Mouse (Mus musculus): ENCODE results near the gene Plcb4. TPM values are rescaled to one million over a fixed set of nuclear protein-coding genes. Genes with fewer than 3 reads are reported as not detected.

The Plcb4 gene
- polyA plus RNA-seq, 1 experiment from 2014 or later = 16.7 TPM

DNA sequence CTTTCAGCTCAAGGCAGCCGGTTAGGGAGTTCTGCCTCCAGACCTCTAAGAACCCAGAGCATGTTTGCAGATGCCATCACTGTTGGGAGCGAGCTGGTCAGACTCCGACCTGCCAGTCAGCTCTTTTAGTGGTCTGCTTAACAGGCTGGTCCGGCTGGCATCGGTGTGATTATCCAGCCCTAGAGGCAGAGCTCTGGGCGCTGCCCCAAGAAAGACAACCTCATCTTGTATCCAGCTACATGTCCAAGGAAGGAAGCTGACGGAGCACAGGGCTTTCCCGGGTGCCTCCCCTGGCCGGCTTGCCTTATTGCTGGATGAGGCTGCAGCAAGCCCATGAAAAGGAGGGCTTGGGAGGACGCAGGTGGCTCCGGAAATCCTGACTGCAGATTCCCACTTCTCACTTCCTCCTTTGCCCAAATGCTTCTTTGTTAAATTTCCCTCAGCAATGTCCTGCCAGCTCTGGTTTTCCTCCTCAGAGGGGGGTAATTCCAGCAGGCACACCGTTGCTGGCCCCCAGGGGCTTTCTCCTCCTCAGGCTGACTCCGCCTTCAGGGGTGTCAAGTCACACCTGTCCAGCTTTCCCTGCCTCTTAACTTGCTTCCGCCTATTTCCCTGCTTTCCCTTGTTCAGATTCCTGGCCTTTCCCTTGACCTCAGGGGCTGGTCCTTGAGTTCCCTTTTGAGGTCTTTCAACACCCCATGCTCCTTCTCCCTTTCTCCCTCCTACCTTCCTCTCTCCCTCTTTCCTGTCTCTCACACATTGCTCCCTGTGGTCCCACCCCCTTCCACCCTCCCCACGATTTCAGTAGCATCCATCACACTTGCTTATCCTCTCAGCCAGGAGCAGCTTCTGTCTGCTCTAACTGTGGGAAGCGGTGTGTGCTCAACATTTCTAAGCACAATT is 58.7 kb downstream of the Plcb4 start:
- Histone ChIP-seq H3K27me3 (ENCODE audit: control insufficient read depth, insufficient read depth, low read length) (no peaks in the 10 kb centered on the region), H3K9me3 (ENCODE audit: control insufficient read depth, low read length) (no peaks in the 10 kb centered on the region), H3K4me1 (ENCODE audit: control insufficient read depth, insufficient read depth, low read length) (peaks cover 5% of the 10 kb centered on the region; the same call in 1 of the 2 replicates), H3K4me3 (ENCODE audit: low read depth, low read length) (no peak overlapping the region), H3K4me2 (ENCODE audit: low read depth) (no peak overlapping the region), H3K27ac (ENCODE audit: low read depth, low read length) (no peak overlapping the region), H3K36me3 (ENCODE audit: control insufficient read depth, insufficient read depth, low read length) (no peaks in the 10 kb centered on the region), H3K9ac (ENCODE audit: low read length) (no peak overlapping the region)
- DNase-seq (ENCODE audit: low spot score) (no peak), ATAC-seq (ENCODE audit: insufficient read depth, low FRiP score, low TSS enrichment) (no peak)
- WGBS = 26% methylated on average over 16 of the region's 16 CpGs

DNA sequence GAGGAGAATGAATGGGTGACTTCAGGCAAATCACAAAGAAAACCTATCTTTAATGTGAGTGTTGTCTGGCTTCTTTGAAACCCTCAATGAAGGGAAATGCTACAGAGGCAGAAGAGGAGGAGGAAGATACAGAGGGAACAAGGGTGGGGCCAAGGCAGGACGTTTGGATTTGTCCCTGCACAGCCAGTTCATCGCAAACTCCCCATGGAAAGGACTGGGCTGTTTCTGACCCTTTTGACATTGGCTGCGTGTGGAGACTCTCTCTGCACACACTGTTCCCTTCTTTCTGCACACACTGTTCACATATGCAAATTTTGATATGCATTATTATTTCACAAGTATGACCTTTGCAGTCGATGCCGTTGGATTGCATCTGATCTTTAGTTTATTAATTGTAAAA is 63.3 kb downstream of the Plcb4 start:
- ATAC-seq (ENCODE audit: insufficient read depth, low FRiP score, low TSS enrichment) = no peak
- no peak overlapping the region for H3K4me3 ChIP-seq (ENCODE audit: low read depth, low read length)
- no peak overlapping the region for H3K27ac ChIP-seq (ENCODE audit: low read depth, low read length)
- H3K4me1 ChIP-seq (ENCODE audit: control insufficient read depth, insufficient read depth, low read length) = peaks cover 5% of the 10 kb centered on the region; the same call in 1 of the 2 replicates
- WGBS = 67% methylated on average over 5 of the region's 5 CpGs
- no peaks in the 10 kb centered on the region for H3K9me3 ChIP-seq (ENCODE audit: control insufficient read depth, low read length)
- no peak overlapping the region for H3K4me2 ChIP-seq (ENCODE audit: low read depth)
- DNase-seq (ENCODE audit: low spot score) = no peak
- no peaks in the 10 kb centered on the region for H3K27me3 ChIP-seq (ENCODE audit: control insufficient read depth, insufficient read depth, low read length)
- H3K9ac ChIP-seq (ENCODE audit: low read length) = no peak overlapping the region
- H3K36me3 ChIP-seq (ENCODE audit: control insufficient read depth, insufficient read depth, low read length) = no peaks in the 10 kb centered on the region

DNA sequence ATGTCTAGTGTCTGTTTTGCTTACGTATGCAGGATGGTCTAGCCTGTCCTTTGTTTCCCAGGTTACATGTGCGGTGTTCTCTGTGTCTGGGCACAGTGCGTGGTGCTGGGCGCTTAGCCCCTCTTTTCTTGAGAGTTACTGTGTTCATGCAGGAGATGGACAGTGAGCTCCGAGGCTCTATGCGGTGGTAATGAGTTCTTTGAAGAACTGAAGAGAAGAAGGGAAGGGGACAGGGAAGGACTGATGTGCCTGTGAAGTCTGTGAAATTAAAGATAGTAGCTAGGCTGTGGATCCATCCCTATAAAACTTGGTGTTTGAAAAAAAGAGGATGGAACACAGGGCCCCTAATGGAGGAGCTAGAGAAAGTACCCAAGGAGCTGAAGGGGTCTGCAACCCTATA is 64.6 kb downstream of the Plcb4 start:
- 87% methylated on average over 6 of the region's 6 CpGs for WGBS
- no peaks in the 10 kb centered on the region for H3K27me3 ChIP-seq (ENCODE audit: control insufficient read depth, insufficient read depth, low read length)
- H3K4me1 ChIP-seq (ENCODE audit: control insufficient read depth, insufficient read depth, low read length) = no peaks in the 10 kb centered on the region
- no peak overlapping the region for H3K27ac ChIP-seq (ENCODE audit: low read depth, low read length)
- no peak overlapping the region for H3K4me2 ChIP-seq (ENCODE audit: low read depth)
- no peak for DNase-seq (ENCODE audit: low spot score)
- H3K4me3 ChIP-seq (ENCODE audit: low read depth, low read length) = no peak overlapping the region
- H3K9ac ChIP-seq (ENCODE audit: low read length) = no peak overlapping the region
- ATAC-seq (ENCODE audit: insufficient read depth, low FRiP score, low TSS enrichment) = no peak
- no peaks in the 10 kb centered on the region for H3K36me3 ChIP-seq (ENCODE audit: control insufficient read depth, insufficient read depth, low read length)
- H3K9me3 ChIP-seq (ENCODE audit: control insufficient read depth, low read length) = no peaks in the 10 kb centered on the region

DNA sequence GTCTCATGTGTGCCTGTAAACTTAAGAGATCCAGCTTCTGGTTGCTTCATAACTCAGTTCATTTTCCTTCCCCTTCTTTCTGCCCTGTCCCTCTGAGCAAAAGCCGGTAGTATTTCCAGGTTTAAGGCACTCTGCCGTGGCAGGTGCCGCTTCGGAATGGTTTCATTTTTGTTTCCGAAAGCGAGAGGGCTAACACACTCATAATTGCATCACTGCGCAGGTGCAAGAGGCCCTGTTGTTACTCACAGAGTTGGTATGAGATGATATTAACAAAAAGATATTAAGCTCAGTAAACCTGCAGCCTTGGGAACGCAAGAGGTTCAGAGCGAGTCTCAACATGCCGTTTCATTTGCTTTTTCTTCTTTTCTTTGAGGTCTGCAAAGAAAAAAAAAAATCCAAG is 65.7 kb downstream of the Plcb4 start:
- no peak overlapping the region for H3K9ac ChIP-seq (ENCODE audit: low read length)
- WGBS = 93% methylated on average over 10 of the region's 10 CpGs
- no peaks in the 10 kb centered on the region for H3K27me3 ChIP-seq (ENCODE audit: control insufficient read depth, insufficient read depth, low read length)
- no peak overlapping the region for H3K4me2 ChIP-seq (ENCODE audit: low read depth)
- H3K9me3 ChIP-seq (ENCODE audit: control insufficient read depth, low read length) = no peaks in the 10 kb centered on the region
- no peak overlapping the region for H3K27ac ChIP-seq (ENCODE audit: low read depth, low read length)
- H3K4me1 ChIP-seq (ENCODE audit: control insufficient read depth, insufficient read depth, low read length) = no peaks in the 10 kb centered on the region
- H3K36me3 ChIP-seq (ENCODE audit: control insufficient read depth, insufficient read depth, low read length) = no peaks in the 10 kb centered on the region
- ATAC-seq (ENCODE audit: insufficient read depth, low FRiP score, low TSS enrichment) (no peak), DNase-seq (ENCODE audit: low spot score) (no peak)
- no peak overlapping the region for H3K4me3 ChIP-seq (ENCODE audit: low read depth, low read length)

DNA sequence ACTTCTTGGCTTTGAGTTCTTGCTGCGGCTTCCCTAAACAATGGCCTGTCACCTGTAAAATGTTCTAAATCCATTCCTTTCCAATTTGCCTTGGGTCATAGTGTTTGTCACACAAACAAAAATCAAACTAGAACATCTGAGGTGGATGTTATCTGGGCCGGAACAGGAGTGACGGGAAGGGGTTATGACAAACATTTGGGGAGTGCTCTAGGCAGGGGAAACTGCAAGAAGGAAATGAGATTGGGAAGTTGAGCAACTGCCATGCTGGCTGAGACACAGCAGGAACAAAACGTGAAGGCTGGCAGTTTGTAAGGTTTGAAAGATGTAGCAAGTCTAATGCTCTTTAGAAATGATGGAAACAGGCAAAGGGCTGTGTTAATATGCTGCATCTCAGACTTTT is 66.6 kb downstream of the Plcb4 start:
- no peak for DNase-seq (ENCODE audit: low spot score)
- no peak overlapping the region for H3K4me2 ChIP-seq (ENCODE audit: low read depth)
- H3K9me3 ChIP-seq (ENCODE audit: control insufficient read depth, low read length) = no peaks in the 10 kb centered on the region
- H3K4me1 ChIP-seq (ENCODE audit: control insufficient read depth, insufficient read depth, low read length) = no peaks in the 10 kb centered on the region
- ATAC-seq (ENCODE audit: insufficient read depth, low FRiP score, low TSS enrichment) = no peak
- H3K36me3 ChIP-seq (ENCODE audit: control insufficient read depth, insufficient read depth, low read length) = no peaks in the 10 kb centered on the region
- H3K27ac ChIP-seq (ENCODE audit: low read depth, low read length) = no peak overlapping the region
- H3K27me3 ChIP-seq (ENCODE audit: control insufficient read depth, insufficient read depth, low read length) = no peaks in the 10 kb centered on the region
- no peak overlapping the region for H3K4me3 ChIP-seq (ENCODE audit: low read depth, low read length)
- H3K9ac ChIP-seq (ENCODE audit: low read length) = no peak overlapping the region
- 76% methylated on average over 4 of the region's 4 CpGs for WGBS

DNA sequence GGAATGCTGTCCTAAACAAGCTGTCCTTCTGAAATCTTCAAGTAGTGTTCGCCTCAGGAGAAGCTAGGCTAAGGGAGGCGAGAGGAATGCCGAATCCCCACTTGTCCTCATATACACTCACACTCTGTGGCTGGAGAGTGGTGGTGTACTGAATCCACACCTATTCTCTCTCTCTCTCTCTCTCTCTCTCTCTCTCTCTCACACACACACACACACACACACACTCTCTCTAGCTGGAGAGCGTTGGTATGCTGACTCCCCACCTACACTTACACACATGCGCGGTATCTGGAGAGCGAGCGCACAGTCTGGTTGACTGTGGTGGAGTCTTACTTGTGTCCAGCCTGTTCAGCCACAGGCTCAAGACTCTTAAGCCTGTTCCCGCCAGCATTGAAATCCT is 68.3 kb downstream of the Plcb4 start:
- WGBS = 86% methylated on average over 9 of the region's 9 CpGs
- no peak for ATAC-seq (ENCODE audit: insufficient read depth, low FRiP score, low TSS enrichment)

DNA sequence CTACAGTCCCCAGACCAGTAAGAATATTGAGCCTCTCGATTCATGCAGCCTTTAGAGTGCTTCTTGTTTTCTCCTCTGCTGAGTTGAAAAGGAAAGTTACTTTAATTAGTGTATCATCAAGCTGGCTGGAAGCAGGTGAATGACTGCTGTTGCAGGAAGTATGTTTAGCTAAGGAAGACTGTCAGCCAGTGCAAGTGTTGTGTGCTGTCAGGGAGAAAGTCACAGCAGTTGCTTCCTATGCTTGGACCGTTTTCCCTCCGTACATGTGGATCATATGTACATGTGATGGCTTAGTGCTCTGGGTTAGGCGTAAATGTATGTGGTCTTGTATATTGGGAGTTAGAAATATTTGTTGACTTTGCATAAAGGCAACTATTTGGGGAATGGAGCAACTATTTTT is 69.1 kb downstream of the Plcb4 start:
- H3K4me3 ChIP-seq (ENCODE audit: low read depth, low read length) = no peak overlapping the region
- no peak overlapping the region for H3K9ac ChIP-seq (ENCODE audit: low read length)
- ATAC-seq (ENCODE audit: insufficient read depth, low FRiP score, low TSS enrichment) (no peak), DNase-seq (ENCODE audit: low spot score) (no peak)
- no peak overlapping the region for H3K4me2 ChIP-seq (ENCODE audit: low read depth)
- WGBS = 89% methylated on average over 4 of the region's 4 CpGs
- H3K27me3 ChIP-seq (ENCODE audit: control insufficient read depth, insufficient read depth, low read length) = no peaks in the 10 kb centered on the region
- peaks cover 5% of the 10 kb centered on the region; the same call in 1 of the 2 replicates for H3K4me1 ChIP-seq (ENCODE audit: control insufficient read depth, insufficient read depth, low read length)
- H3K9me3 ChIP-seq (ENCODE audit: control insufficient read depth, low read length) = no peaks in the 10 kb centered on the region
- H3K36me3 ChIP-seq (ENCODE audit: control insufficient read depth, insufficient read depth, low read length) = no peaks in the 10 kb centered on the region
- H3K27ac ChIP-seq (ENCODE audit: low read depth, low read length) = no peak overlapping the region

More for the DNA sequence above, 68.3 kb downstream of the Plcb4 start:
- H3K9ac ChIP-seq (ENCODE audit: low read length) = no peak overlapping the region
- peaks cover 5% of the 10 kb centered on the region; the same call in 1 of the 2 replicates for H3K4me1 ChIP-seq (ENCODE audit: control insufficient read depth, insufficient read depth, low read length)
- no peaks in the 10 kb centered on the region for H3K27me3 ChIP-seq (ENCODE audit: control insufficient read depth, insufficient read depth, low read length)
- no peak overlapping the region for H3K4me3 ChIP-seq (ENCODE audit: low read depth, low read length)
- no peaks in the 10 kb centered on the region for H3K9me3 ChIP-seq (ENCODE audit: control insufficient read depth, low read length)
- DNase-seq (ENCODE audit: low spot score) = no peak
- H3K36me3 ChIP-seq (ENCODE audit: control insufficient read depth, insufficient read depth, low read length) = no peaks in the 10 kb centered on the region
- H3K27ac ChIP-seq (ENCODE audit: low read depth, low read length) = no peak overlapping the region
- no peak overlapping the region for H3K4me2 ChIP-seq (ENCODE audit: low read depth)

DNA sequence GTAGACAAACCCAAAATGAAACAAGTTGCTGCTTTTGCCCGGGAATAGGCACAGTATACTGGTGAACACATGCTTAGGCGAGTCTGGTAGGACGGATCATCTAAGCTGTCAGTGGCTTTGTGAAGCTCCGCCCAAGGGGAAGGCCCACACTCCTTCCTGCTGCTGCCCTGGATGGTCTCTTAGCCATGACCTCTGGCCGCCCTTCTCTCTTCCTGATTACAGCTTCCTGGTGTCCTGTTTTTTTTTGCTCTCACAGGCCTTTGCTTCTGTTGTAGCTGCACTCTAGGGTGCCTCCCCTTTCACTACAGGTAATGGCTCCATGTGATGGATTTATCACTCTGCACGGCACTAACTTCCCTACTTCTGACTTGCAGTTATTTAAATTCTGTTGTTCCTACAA is 72.8 kb downstream of the Plcb4 start:
- Histone ChIP-seq H3K36me3 (ENCODE audit: control insufficient read depth, insufficient read depth, low read length) (no peaks in the 10 kb centered on the region), H3K27ac (ENCODE audit: low read depth, low read length) (no peak overlapping the region), H3K9ac (ENCODE audit: low read length) (no peak overlapping the region), H3K9me3 (ENCODE audit: control insufficient read depth, low read length) (no peaks in the 10 kb centered on the region), H3K4me1 (ENCODE audit: control insufficient read depth, insufficient read depth, low read length) (peaks cover 9% of the 10 kb centered on the region), H3K27me3 (ENCODE audit: control insufficient read depth, insufficient read depth, low read length) (no peaks in the 10 kb centered on the region), H3K4me2 (ENCODE audit: low read depth) (no peak overlapping the region), H3K4me3 (ENCODE audit: low read depth, low read length) (no peak overlapping the region)
- no peak for DNase-seq (ENCODE audit: low spot score)
- WGBS = 29% methylated on average over 6 of the region's 6 CpGs
- ATAC-seq (ENCODE audit: insufficient read depth, low FRiP score, low TSS enrichment) = no peak

DNA sequence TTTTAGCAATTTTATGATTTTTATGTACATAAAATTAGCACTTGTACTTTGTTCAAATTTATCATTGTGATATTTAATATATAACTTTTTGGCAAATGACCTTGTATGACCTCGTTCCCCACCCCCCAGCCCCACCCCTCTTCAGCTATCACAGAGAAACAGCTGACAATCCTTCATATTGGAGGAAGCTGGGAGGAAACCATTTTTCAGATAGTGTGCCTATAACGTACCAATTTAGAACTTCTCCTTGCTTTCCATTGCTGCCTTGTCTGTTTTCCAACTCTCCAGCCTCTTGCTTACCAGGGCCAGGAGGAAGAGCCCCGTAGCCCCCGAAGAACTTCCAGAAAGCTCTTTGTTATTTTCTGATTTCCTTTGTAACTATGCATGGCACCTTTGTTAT is 73.8 kb downstream of the Plcb4 start:
- no peak for ATAC-seq (ENCODE audit: insufficient read depth, low FRiP score, low TSS enrichment)
- H3K36me3 ChIP-seq (ENCODE audit: control insufficient read depth, insufficient read depth, low read length) = no peaks in the 10 kb centered on the region
- no peak for DNase-seq (ENCODE audit: low spot score)
- H3K4me3 ChIP-seq (ENCODE audit: low read depth, low read length) = no peak overlapping the region
- no peak overlapping the region for H3K9ac ChIP-seq (ENCODE audit: low read length)
- H3K4me1 ChIP-seq (ENCODE audit: control insufficient read depth, insufficient read depth, low read length) = peaks cover 9% of the 10 kb centered on the region
- H3K27ac ChIP-seq (ENCODE audit: low read depth, low read length) = no peak overlapping the region
- WGBS = 80% methylated on average over 4 of the region's 4 CpGs
- no peaks in the 10 kb centered on the region for H3K9me3 ChIP-seq (ENCODE audit: control insufficient read depth, low read length)
- no peak overlapping the region for H3K4me2 ChIP-seq (ENCODE audit: low read depth)
- H3K27me3 ChIP-seq (ENCODE audit: control insufficient read depth, insufficient read depth, low read length) = no peaks in the 10 kb centered on the region

Data from neural tube, embryonic 11.5 days (tissue).